Mouse (Mus musculus) spleen, postnatal 4 days (tissue): ENCODE data around the gene Tbata.
A peak's percentile ranks its signal among the peaks of the same experiment; 100 is the strongest.

Experiments used
- DNase-seq, 2 experiments: peaks; one replicate each; pipeline ENCODE4 v3.0.0; 2022; ENCODE audit warnings: low spot score in 2 of 2

Tbata gene

DNA sequence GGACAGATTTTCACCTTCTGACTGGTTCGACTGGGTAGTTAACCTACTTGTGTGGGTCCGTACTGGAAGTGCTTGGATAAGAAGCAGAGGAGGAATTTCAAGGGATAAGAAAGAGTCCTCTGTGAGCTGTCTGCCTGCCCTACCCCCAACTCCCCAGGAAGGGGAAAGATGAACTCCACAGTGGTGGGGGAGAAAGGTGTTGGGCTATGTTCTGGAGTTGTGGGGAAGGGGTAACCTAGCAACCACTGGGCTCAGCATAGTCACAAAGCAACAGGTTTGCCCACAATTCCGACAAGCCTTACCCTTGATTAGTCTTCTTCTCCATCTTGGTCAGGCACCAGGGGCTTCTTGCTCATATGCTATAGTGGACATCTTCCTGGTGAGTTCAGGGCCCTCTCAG is at the start of gene Tbata:
Gene Tbata (plus strand): TSS at position 301 of the 400 bp plus-strand sequence.
- no peak for DNase-seq

DNA sequence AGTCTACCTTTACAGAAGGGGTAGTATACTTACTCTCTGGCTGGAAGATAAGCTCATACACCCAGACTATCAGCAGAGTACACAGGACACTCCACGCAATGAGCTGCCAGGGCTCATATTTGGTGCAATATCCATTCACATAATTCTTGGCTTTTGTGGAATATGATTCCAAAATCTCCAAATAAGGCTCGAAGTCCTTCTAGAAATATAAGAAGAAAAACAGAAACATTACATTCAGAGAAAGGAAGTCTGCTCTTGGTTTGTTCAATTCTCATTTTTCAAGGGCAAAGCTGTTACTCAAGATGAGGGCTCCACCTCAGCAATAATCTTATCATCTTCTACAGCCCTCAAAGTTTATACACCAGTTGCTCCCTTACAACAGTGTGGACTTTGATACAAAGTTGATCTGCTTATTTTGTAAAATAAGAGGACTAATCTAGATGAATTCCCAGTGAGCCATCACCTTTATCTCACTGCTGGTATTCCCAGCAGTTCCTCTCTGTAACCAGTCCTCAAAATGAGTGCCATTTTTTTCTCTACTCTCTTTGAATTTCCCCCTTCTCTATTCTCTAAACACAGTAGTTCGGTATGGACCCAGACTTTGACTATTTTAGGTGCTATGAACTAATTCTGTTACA is 48.4 kb upstream of the Tbata start:
- no peak for DNase-seq

DNA sequence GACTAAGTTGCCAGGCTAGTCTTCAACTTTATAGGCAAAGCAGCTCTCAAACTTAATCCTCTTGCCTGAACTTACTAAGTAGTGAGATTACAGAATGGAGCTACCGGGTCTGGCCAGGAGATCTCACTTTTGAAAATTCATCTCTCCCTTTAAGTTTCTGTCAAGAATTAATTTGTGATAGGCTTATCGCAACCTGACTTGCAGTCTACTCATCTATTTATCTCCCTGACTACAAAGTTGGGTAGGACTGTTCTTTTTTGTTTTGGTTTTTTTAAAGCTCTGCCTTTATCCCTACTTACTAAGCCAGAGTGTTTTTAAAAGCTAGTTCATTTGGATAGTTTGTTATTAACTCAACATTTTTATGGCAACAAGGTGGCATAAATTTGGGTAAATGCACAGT is 47.3 kb upstream of the Tbata start:
- DNase-seq = no peak

DNA sequence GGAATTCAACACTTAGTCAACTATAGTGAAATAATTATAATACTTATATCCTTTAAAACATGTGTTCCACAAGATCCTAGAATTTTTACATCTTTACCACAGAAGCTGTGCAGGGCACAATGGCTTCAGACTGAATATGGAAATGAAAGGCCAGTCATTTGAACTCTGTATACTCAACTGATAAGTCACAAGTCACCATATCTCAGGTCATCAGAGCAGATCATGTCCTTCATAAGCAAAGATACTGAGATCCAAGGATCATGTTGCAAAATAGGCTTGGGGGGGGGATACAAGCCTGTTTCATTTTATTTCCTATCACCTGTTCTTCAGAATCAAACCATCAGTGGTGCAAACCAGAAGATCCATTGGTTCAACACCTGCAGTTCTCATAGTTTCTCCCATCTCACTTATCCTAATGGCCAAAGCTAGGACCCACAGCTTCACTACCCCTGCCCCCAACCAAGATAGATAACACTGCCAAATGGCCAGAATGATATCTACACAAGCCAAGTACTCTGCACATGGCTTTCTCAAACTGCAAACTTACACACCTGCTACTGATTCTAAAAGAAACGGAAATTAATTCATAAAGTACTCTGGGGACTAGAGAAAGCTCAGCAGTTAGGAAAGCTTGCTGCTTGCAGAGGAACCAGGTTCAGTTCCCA is 42.9 kb upstream of the Tbata start:
- DNase-seq = no peak

DNA sequence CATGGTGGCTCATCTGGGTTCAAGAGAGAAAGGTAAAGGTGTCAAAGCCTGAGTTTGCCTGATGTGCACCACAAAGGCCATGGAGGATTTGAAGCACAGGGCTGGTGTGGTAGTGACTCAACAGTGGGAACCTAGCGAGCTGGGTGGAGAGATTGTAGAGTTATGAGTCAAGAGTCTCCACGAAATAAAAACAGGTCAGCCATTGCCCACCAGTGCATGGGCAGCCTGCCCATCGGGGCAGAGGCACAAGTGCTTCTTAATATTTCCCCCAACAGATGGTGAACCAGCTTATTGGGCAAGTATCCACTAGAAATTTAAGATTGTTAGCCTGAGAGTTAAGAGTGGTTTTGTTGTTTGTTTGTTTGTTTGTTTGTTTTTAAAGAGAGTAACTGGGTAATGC is 40.8 kb upstream of the Tbata start:
- DNase-seq = no peak

DNA sequence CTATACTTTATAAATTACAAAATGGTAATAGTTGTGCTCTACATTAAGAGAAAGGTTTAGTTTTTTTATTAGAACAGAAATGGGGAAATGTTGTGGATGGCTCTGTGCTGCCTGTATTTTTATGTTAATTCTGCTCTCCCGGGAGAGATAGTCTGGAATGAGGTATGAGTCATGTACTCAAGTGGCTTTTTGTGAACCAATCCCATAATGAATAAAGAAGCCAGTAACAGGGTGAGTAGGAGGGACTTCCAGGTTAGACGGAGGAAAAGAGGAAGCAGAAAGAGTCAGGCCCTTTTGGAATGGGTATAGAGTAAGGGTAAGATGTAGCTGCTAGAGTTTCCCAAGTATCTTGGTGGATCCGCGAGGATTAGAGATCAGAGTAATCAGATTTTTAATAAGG is 37.7 kb upstream of the Tbata start:
- DNase-seq = no peak

DNA sequence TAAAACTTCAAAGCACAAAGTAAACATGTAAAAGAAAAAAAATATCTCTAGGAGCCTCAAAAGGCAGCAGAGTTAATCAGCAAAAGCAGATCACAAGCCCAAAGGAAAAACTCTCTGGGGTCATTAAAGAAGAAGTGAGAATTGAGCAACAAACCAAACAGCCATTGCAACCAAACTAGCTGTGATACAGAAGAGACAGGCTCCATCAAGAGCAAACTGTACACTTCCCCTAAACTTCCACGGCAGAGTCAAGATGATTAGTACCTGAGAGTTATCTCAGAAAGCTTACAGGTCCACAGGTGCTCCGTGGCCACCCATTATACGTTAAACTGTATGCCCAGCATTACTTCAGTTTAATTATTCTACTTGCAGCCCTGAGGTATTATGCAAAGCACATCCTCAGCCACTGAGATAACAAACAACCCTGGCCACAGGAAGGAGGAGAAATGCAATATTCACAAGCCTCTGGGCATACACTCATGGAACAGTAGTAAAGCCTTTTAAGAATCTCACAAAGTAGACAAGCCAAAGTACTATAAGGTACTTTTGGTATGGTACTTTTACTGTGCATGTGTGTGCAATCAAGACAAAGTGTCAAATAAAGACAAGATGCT is 36.4 kb upstream of the Tbata start:
- no peak for DNase-seq

DNA sequence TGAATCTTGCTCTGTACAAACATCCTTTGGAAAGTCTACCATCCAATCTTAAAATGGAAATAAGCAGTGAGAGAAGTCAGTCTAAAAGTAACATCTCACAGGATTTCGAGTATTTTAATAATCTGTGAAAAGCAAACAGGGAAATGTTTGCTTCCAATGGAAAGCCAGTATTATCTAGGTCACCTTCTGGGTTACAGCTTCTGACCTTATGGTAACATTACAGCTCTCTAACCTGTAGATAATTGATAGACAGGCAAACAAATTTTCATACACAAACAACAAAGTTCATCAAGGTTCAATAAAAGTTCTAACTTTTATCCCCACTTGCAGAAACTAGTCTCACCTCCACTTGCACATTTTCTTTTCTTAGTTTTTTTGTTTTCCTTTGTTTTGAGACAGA is 34.2 kb upstream of the Tbata start:
- DNase-seq = no peak

DNA sequence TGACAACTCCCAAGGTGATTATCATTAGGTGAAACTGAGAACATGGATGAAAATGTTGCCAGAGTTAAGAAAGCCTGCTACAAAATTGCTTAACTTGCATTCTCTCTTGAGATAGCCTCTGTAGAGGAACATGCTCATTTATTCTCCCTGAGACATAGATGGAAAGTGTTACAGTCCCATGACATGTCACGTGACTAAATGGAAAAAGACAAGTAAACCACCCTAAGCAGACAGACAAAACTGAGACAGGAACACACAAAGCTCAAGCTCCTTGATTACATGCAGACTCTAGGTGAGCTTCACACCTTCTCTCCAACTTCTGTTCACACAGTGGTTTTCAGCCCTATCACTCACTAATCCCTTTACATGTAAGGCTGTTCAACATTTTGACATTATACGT is 28.4 kb upstream of the Tbata start:
- no peak for DNase-seq

DNA sequence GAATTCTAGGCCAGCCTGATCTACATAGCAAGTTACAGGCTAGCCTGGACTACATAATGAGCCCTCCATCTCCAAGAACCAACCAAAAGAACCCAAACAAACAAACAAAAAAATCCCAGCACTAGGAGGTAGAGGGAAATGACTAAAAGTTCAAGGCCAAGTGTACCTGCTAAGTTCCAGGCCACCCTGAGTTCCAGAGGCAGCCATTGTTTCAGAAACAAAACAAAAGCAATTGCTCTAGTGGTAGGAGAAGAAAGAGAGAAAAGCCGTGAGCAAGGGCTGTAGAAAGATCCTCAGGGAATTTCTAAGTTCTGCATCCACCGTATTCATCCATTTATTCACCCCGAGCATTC is 26.0 kb upstream of the Tbata start:
- peak in 1 of 2 experiments; percentile 51 for DNase-seq

DNA sequence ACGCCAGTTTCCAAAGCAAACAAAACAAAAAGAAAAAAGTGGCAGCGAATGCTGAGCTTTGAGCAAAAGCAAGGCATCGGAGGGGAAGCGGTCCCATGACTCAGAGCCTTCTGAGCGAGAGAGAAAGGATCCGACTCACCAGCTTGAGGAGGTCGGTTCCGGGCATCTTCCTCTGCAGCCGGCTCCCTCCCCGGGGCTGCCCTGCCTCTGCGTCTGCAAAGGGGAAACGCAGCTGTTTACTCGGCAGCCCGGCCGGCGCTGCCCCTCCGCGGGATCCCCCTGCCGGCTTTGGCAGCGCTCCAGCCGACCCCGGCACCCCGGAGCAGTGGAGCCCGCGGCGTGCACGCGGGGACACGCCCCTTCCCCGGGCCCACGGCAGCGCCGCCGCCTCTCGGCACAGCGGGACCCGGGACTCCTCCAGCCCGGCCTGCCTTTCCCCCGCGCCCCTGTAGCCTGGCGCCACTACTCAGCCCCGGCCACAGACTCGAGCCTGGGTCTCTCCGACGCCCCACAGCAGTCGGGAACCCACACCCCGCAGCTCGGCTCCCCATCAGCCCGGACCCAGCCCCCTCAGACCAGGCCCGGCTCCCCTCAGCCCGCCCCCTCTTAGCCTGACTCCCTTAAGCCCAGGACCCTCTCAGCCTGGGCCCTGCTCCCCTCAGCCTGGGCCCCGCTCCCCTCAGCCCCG is 25.5 kb upstream of the Tbata start:
- peak; percentile 63 to 85 for DNase-seq

DNA sequence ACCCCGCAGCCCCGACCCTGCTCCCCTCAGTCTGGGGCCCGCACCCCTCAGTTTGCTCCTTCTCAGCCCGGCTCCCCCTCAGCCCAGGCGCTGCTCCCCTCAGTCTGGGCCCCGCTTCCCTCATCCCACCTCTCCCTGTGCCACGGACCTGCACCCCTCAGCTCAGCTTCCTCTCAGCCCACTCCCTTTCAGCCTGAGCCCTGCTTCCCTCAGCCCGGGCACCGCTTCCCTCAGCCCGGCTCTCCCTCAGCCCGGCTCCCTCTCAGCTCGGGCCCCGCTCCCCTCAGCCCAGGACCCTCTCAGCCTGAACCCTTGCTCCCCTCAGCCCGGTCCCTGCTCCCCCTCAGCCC is 25.0 kb upstream of the Tbata start:
- peak; percentile 34 to 77 for DNase-seq

DNA sequence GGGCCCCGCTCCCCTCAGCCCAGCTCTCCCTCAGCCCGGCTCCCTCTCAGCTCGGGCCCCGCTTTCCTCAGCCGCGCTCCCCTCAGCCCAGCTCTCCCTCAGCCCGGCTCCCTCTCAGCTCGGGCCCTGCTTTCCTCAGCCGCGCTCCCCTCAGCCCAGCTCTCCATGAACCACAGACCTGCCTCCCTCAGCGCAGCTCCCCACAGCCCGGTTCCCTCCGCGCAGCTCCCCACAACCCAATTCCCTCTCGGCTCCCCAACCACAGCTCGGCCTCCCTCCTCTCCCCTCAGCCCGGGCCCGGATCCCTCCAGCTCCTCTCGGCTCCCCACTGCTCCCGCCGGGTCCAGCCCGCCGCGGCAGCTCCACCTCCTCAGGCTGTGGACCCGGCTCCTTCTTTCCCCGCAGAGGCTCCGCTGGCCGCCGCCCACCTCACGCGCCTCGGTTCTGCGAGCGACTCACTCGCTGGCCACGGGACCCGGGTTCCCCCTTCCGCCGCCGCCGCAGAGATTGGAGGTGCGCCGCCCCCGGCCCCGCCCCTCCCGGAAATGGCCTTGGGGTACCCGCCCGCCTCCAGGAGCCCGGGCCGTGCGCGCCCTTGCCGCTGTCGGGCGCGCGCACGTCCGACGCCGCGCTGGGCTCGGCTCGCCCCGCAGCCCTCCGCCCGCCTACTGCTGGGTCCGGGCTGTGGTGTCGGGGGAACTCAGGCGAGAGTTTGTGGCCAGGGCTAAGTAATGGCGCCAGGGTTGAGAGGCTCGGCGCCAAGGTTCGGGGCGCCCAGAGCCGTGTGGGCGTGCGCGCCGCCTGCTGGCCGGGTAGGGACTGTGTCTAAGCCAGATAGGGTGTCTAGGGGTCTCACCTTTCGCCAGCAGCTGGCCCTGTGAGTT is 24.4 kb upstream of the Tbata start, which contains the start of gene Sgpl1:
Gene Sgpl1 (minus strand): TSS at position 547 of the 884 bp plus-strand sequence.
- DNase-seq = peak; percentile 88 to 94

DNA sequence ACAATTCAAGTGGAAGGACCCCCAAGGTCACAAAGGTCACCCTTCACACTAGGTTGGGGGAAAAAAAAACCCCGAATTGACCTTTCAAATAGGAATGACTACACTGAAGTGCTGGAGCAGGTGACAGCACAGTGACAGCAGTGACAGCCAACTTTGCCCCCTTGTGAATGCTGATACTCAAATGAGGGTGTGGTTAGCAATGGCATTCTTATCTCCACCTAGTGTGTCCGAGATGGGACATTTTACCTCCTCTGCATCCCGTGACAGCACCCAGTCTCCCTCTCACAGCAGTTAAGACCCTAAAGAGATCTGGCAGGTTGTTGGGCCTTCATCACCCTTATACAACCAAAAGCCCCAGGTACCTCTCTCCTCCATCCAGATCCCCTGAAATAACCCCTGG is 22.3 kb upstream of the Tbata start:
- DNase-seq = peak in 1 of 2 experiments; percentile 18

DNA sequence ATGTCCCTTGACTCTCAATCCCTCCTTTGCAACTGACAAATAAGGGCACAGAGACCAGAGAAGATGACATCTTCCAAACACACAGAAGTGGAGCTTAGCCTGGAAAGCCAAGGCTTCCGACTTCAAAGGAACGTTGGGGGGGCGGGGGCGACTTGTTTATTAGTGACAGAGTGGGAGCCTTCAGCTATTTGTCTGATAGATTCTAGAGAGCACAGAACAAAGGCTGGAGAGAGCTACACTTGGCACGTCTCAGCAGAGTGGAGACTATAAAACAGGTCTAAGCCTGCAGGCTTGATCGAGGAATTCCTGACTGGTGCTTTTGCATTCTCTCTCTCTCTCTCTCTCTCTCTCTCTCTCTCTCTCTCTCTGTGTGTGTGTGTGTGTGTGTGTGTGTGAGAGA is 21.1 kb upstream of the Tbata start:
- no peak for DNase-seq

DNA sequence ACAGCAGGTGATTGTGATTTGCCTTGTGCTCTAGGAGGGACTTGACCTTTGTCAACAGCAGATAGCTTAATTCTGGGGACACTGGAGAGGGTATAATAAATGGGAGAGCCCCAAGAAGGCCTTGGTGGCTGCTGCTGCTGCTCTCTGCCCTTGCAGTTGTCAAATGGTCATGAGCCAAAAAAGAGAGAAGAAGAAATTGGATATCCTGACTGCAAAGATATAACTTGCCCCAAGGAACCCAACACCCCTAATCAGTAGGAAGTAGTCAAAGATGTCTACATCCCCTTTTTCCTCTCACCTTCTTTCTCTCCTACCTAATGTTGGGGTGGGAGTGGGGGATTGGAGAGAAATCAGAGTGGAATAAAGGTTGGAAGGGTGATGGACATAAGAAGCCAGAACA is 19.6 kb upstream of the Tbata start:
- DNase-seq = no peak

DNA sequence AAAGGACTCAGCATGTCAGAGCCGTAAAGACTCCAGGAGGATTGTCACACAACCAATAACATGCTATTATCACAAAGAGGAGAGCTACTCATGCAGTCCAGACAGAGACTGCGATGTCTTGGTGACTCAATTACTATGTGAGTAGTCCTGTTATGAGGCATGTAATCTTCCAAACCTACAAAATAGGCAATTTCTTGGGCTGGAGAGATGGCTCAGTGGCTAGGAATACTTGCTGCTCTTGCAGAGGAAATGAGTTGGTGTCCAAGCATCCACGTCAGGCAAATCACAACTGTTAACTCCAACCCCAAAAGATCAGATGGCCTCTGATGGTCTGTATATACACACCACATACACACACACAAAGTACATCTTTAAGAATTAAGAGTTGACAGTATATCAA is 16.1 kb upstream of the Tbata start:
- no peak for DNase-seq

DNA sequence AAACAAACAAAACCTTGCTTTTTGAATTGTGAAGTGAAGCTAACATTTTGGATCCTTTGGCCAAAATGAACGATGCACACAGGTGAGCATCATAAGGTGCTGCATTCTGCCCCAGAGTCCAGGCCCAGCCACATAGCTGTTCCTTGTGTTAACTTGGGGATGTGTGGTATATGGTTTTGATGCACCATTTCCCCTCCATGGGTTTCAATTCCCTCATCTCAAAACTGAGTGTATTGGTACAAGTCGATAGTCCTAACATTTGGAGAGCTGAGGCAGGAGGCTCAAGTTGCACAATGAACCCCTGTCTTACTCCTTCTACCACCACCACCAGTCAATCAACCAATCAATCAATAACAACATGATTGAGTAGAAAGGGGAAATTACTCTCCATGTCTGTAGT is 15.3 kb upstream of the Tbata start:
- DNase-seq = no peak

DNA sequence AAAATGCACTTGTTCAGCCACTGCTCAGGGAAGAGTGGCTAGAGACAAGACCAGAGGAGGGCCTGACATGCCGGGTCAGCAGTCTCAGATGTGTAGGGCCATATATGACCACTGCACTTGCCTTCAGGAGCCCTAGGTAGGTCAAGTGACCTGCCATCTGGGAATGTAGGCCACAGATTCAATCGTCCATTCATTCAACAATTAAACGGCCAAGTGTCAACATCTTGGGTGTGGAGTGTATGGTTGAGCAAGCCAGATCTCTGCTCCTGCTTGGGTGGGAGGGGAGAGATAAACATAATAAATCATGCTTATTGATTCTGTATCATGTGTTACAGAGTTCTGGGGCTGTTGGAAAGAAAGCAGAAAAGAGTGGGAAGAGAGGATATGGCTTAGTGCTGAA is 13.2 kb upstream of the Tbata start:
- no peak for DNase-seq

DNA sequence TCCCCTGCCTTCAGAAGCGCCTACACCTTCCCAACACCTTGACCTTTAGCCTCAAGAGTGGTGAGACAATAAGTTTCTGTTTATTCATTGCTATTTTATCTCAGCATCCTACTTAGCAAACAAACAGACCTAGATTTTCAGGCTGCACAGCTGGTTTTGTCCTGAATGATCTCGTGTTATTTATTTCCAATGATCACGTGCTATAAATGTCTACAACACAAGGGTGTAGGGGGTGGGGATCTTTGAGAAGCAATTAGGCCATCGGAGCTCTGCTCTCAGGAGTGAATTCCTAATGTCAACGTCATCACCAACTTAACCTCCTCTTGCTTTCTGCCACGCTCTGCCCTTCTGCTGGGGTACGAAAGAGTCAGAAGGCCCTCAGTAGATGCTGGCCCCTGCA is 11.7 kb upstream of the Tbata start:
- DNase-seq = no peak

DNA sequence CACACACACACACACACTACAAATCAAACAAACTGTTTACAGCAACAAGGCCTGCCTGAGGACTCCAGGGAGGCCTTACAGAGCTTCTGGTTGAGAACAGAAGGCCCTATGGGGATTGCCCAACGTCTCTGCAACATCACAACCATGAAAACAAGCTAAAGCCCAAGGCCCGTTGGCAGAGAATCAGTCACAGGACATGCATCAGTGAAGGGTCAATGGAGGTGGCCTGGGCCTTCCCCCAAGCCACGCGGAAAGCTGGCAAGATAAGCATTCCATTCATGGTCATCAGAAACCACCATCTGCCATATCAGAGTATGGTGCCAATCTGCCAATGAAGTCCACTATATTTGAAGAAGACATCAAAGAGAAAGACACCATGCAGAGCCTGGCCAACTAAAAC is 11.1 kb upstream of the Tbata start:
- no peak for DNase-seq

DNA sequence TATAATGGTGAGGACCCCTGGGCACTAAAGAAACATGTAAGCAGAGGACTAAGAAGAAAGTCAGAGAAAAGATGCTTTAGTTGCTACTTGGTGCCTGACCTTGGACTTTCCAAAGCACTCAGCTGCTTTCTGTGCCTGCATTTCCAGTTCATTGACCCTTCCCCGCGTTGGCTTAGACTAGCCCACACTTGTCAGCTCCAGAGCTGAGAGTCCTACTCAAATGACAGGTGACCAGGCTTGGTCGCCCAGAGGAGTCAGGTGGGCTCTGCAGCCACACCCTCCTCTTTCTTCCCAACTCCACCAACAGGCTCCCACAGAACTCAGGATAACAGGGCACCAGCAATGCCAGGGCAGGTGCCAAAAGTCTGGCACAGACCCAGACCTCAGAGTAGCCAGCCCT is 9.4 kb upstream of the Tbata start:
- DNase-seq = no peak
